Mouse (Mus musculus) testis, postnatal 14 days (tissue): Measurements from ENCODE around the gene Cd6.
A peak's percentile ranks its signal among the peaks of the same experiment; 100 is the strongest.

Experiments
- DNase-seq: peaks from one replicate; pipeline ENCODE4 v3.0.0; 2021; ENCODE audit warnings: low spot score

Gene Cd6

GRCm38 (mm10) chr19:10829436-10830175 lies at the start of gene Cd6:
Gene Cd6, minus strand, starts transcription at chr19:10830058.
- DNase-seq: no peak

GRCm38 (mm10) chr19:10878201-10878837 lies 48.5 kb upstream of the Cd6 start:
- DNase-seq: no peak

GRCm38 (mm10) chr19:10871328-10871961 lies 41.6 kb upstream of the Cd6 start:
- DNase-seq: no peak

- no peak for DNase-seq
These were observed 40.8 kb upstream of the Cd6 start for GRCm38 (mm10) chr19:10870676-10871075.

DNA sequence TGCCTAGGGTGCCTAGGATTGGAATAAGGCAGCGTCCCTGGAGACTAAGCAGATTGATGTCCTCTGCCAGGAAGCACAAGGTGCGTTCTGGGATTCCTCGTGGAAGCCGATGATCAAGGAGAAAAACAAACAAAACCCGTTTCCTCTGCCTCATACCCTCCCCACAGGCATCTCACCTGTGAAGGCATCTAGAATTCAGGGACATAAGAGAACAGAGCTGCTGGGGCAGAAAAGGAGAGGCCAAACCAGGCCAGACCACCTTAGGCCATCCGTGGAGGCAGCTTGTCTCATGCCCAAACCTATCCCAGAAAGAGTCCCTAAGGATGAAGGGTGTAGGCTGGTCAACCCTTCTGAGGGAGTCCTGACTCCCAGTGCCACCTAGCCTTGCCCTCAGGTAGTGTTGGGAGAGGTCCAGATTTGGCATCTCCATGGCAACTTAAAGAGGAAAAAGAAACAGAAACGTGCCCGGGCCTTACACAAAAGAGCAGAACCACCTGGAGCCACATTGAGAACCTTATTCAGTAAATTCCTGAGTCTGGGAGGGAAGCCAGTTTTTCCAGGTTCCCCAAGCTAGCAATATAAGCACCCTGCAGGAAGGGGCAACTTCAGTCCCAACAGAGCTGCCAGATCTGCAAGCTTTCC lies 40.1 kb upstream of the Cd6 start, which contains the start of gene Tmem132a:
Gene Tmem132a (minus strand): TSS at position 55 of the 642 bp plus-strand sequence.
- no peak for DNase-seq

DNA sequence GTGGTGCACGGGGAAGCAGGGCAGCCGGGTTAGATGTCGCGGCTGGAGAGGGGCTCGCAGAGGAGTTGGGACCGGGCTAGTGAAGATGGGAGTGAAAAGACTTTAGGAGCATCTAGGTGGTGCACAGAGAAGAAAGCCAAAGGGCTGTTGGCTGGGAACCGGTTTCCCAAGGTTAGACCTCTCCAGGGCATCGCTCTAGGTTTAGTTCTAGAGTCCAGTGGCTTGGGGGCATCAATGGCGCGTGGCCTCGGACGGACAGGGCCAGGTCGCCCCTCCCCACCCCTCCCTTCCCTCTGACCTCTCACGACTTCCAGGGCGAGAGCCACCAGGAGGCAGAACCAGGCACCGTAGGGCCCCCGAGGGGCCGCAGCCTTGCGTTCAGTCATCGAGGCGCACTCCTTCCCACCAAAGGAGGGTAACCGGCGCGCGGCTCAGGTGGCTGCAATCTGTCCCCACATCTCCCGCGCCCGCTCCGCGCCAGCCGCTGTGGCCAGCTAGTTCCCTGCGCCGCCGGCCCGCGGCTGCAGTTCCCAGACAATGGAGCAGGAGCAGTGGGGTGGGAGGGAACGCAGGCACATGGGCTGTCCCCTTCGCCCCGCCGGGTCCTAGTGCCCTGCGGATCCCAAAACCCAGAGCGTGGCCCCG lies 39.5 kb upstream of the Cd6 start:
- DNase-seq: peak; percentile 74

- DNase-seq: no peak
These were observed 38.8 kb upstream of the Cd6 start for GRCm38 (mm10) chr19:10868623-10869141.

DNA sequence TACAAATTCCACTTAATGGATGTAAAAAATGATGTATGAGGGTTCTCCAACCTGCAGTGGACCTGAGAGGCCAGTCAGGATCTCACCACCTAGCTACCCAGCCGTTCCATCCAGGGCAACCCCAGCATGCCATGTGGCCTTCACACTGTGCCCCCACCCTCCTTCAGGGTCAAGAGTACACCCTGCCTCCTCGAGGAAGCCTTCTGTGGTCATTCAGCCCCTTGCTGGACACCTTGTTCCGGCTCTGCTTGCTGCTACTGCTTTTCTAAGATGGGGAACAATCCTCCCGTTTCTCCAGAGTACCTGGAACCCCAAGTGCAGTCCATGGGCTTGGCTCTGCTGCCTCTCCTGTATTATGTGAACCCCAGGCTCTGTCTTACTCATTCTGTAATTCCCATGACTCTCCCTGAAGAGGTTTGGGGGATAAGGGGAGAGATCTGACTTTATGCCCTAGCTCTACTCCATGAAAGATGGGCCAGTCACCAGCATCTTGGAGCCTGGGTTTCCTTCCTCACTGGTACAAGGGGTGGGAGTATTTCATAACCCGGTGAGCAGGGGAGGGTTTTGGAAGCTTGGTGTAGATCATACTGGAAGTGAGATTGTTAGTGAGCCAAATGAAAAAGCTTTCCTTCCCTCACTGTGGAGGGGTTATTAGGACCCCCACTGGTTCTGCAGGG lies 38.2 kb upstream of the Cd6 start:
- no peak for DNase-seq

- no peak for DNase-seq
These were observed 36.5 kb upstream of the Cd6 start for GRCm38 (mm10) chr19:10866351-10866750.

DNA sequence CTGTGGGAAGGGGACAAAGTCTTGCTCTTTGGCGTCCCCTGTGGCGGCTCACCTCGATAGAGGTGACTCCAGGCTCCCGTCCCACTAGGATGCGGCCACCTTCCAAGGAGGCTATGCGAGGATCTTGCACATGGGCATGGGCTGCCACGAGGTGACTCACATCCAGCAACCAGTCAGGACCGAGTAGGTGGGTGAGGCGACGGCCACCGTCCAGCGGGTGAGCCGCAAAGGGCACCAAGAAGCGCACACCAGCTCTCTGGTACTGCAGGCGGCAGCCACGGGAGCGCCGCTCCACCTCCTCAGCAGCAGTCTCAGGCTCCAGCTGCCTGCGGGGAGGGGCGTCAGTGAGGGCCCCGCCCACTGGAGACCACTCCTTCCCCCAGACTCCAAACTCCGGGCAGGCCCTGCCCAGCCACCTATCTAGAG lies 30.2 kb upstream of the Cd6 start:
- no peak for DNase-seq

GRCm38 (mm10) chr19:10856520-10856919 lies 26.7 kb upstream of the Cd6 start:
- DNase-seq: no peak

DNA sequence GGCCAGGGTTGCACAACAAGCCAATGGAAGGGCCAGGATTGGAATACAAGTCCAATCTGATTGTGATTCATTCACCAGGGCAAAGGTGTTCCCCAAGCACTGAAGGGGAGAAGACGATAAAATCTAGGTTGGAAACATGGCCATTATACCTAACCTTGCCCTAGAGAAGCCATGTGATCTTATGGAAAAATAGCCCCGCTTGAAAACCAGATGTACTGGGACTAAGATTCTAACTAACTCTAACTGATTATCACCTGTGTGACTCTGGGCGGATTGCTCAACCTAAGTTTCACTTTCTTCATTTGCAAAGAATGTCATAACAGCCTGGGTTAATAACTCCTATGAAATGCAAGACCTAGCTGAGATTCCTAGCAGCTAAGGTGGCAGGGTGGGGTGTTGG lies 25.6 kb upstream of the Cd6 start:
- DNase-seq: no peak

DNA sequence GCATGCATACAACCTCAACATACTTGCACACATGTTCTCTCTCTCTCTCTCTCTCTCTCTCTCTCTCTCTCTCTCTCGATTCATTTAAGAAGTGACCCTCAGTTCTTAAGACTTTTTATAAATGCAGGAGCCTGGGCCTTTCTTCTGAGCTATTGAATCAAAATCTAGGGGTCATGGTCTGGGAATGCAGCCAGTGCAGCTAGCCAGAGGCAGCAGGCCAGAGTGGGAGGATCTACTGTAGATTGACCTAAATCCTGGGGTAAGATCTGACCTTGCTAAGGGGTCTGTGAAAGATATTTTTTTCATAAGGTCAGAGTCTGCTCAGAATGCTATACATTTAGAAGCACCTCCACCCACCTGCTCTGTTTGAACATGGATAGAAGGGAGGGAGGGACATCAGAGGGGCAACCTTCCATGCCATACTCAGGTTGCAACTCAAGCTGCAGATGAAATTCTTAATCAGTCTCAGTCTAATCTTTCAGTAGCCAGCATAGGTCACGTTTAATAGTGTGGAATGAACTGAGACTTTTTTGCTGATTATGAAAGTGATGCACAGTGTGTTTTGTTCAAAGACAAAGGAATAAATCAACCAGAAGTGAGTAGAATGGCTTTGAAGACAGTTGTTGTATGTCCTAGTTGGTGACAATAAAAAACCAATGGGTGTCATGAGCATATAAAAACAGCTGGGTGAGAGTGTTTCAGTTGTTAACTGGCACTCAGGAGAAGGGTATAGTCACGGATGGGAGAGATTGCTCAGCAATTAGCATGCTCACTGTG lies 17.6 kb upstream of the Cd6 start:
- no peak for DNase-seq

DNA sequence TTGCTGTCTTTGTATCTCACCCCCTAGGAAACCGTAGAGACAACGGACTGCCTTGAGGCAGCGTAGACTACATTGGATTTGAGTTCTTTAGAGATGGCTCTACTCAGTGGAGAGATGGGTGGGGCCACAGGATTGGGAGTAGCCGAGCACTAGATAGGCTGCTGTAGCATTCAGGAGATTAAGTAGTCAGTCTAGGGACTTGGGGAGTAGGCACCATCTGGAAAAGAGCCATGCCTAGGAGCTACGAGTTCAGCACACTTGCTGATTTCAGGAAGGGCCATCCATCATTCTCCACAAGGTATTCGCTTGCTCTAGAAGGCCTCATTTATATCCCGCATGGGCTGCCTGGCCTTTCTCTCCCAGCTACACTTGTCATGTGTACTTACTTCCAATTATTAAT lies 16.3 kb upstream of the Cd6 start:
- DNase-seq: no peak

DNA sequence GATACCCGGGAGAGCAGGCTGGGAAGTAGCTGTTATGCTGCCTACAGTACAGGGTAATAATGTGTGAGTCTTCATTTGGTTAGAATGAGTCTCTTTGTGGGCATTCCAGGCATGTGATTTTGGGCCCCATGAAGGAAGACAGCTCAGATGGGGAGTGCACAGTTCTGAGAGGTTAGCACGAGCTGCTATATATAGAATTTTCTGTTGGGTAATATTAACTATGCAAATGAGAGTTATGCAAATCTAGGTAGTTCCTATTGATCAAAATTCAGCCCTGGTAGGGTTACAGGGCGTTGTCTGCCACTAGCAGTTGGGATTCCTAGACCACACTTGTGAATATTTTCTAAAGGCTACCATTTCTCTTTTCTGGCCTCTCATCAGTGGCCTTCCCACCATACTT lies 15.6 kb upstream of the Cd6 start:
- no peak for DNase-seq

DNA sequence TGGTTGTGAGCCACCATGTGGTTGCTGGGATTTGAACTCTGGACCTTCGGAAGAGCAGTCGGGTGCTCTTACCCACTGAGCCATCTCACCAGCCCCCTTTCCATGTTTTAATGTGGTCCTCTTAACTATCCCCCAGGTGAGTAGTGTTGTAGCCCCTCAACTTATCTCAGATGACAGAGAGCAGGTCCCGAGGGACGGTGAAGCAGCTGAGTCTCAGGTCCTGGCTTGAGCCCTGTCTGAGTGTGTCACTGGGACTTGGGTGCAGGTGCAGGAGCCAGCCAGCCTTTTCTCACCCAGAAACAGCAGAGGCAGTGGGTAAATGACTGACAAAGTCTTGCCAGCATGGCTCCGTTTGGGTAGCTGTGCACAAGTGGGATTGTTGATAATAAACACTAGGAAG lies 14.3 kb upstream of the Cd6 start:
- DNase-seq: no peak

- no peak for DNase-seq
These were observed 13.1 kb upstream of the Cd6 start for GRCm38 (mm10) chr19:10842914-10843313.

DNA sequence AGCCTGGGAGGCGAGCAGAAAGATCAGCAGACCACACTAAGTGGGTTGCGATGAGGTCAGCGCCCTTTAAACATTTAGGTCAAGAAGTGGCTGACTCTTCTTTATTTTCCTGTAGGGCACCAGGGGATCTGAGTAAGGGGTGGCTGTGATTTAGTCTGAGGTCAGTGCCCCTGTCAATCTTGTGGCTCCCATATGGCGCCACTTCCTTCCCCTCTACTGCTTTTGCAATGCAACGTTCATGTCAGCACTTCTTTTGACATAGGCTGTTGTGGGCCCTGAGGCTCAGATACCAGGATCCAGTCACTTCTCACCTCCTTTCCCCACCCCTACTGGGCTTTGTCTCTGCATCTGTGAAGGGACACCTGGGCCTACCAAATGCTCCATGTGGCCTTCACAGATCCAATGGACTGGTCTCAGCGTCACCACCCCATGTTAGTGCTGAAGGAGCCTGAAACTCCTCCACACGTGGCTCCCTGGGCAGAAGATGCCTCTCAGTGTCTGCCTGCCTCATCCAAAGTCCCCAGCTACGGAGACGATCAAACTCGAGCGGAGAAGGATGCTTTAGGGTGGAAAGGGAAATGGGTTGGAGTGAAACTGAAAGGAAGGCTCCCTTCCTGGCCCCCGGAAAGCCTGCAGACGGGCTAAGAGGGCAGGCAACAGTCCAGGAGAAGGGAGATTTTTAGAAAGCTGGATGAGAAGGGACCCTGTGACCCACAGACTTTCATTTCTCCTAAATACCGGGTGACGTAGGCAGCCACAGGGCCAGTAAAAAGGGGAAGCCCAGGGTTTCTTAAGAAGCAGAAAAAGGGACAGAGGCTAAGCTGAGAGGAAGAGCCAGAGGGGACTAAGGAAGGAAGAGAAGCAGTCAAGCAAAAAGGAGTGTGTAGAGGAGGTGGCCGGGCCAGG lies 12.1 kb upstream of the Cd6 start:
- DNase-seq: no peak
